Mouse (Mus musculus) skeletal muscle tissue, postnatal 0 days (tissue): ENCODE results near the gene Mvb12a. TPM values are rescaled to one million over a fixed set of nuclear protein-coding genes. Genes with fewer than 3 reads are reported as not detected.

Source experiments
- polyA plus RNA-seq: library from polyadenylated mRNA; unstranded; fragments of >200 nt; fragmentation: Nextera tagmentation; extraction: Ambion mirVana; gene quantifications from 2 replicates; pipeline ENCODE4 v1.2.1, GENCODE M21; 2015

The Mvb12a gene
- 47.7 and 53.4 TPM in 2 replicates for polyA plus RNA-seq

GRCm38 (mm10) chr8:71542632-71543343 is at the start of gene Mvb12a:
Mvb12a (plus strand) TSS chr8:71542922.

DNA sequence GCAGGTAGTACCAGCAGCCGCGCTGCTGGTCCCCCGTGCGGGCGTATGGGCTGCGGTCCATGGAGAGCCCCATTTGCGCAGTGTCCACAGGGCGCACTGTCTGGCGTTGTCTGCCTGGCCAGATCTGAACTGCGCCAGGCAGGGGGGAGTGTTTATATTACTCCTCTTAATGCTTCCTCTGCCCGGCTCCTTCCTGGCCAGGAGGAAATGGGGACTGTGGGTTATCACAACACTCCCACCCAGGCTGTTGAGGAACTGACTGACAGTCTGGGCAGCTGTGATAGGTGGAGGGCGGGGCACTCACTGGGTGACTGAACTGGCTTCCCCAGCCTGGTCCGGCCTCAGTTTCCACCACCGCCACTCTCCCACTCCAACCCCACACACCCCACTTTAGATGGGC is 31.1 kb upstream of the Mvb12a start, which contains the start of gene Plvap:
Gene Plvap (minus strand): TSS at position 109 of the 400 bp plus-strand sequence.

DNA sequence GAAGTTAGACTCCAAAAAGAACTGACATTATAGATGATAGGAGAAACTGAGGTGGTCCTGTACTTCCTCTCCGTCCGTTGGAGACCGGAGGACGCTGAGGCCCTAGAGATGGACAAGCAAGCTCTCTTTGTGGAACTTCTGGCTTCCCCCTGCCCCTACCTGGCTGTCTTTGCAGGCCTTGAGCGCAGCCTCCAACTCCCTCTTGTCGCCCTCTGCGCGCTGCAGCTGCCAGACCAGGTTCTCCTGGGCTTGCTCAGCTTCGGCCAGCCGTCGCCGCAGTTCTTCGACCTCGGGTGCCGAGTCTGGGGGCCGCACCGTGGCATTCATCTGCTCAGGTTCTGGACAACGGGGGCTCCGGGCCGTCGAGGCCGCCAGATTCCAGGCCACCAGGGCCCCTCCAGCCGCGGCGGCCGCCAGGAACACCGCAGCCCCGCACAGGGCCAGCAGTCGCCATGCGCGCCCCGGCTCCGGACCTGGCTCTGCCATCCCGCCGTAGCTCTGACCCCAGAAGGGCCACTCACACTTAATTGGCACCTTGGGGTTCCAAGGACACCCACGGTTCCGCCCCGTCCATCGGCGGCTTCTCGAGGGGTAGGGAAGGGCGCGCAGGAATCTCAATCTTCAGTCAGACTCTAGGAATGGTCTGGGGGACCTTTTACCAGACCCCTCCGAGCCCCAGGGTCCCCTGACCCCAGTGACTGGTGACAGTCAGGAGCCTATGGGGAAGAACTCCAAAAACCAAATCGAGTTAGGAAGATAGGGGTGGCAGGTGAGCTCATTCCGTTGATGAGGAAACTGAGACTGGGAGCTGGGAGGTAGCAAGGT is 17.3 kb upstream of the Mvb12a start, which contains the start of gene Ccdc194:
Gene Ccdc194 (minus strand): TSS at position 486 of the 825 bp plus-strand sequence.

GRCm38 (mm10) chr8:71537028-71537867 is 5.5 kb upstream of the Mvb12a start, which contains the start of gene Bst2:
Bst2 (minus strand) TSS chr8:71537456.

GRCm38 (mm10) chr8:71558071-71558957 is 15.6 kb downstream of the Mvb12a start, which contains the start of gene Tmem221:
Tmem221 (minus strand) TSS chr8:71558871.

DNA sequence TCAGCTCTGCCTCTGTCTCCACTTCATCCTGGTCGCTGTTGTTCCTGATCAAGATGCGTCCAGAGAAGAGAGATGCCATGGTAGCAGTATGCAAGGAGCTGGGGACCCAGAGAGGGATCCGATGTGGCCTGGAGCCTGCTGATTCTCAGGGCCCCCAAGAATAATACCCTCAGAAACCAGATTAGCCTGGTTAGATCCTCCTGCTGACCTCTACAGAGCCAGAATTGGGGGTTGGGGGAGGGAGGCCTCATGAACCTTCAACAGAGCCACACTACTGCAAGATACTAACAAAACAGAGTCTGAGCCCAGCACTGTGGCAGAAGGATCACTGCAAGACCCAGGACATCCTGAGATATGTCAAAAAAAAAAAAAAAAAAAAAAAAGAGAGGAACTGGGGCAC is 23.8 kb downstream of the Mvb12a start, which contains the start of gene Nxnl1:
Gene Nxnl1 (minus strand): TSS at position 101 of the 400 bp plus-strand sequence.

DNA sequence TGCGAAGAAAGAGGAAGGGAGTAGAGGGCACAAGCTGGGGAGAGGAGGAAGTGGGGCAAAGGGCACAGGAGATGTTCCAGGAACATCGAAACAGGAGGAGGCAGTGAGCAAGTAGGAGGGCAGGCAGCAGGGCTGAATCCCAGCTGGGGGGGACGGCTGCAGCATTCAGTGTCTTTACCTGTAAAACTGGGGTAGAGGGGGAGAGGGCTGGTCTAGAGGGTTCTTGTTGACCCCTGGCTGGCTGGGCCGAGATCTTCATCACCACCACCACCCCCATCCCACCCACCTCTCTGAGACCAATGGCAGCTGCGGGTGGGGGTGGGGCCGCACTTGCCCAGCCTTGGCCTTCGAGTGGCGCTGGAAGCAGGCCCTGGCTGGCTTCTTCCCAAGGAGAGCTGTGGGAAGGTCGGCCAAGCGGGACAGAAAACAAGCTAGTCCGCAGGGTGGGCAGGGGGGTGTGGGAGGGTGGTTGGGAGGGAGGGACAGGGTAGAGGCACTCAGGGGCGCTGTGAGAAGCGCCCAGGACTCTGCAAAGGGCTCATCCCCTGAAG is 25.7 kb downstream of the Mvb12a start, which contains the start of gene Slc27a1:
Gene Slc27a1 (plus strand): TSS at position 496 of the 551 bp plus-strand sequence.

DNA sequence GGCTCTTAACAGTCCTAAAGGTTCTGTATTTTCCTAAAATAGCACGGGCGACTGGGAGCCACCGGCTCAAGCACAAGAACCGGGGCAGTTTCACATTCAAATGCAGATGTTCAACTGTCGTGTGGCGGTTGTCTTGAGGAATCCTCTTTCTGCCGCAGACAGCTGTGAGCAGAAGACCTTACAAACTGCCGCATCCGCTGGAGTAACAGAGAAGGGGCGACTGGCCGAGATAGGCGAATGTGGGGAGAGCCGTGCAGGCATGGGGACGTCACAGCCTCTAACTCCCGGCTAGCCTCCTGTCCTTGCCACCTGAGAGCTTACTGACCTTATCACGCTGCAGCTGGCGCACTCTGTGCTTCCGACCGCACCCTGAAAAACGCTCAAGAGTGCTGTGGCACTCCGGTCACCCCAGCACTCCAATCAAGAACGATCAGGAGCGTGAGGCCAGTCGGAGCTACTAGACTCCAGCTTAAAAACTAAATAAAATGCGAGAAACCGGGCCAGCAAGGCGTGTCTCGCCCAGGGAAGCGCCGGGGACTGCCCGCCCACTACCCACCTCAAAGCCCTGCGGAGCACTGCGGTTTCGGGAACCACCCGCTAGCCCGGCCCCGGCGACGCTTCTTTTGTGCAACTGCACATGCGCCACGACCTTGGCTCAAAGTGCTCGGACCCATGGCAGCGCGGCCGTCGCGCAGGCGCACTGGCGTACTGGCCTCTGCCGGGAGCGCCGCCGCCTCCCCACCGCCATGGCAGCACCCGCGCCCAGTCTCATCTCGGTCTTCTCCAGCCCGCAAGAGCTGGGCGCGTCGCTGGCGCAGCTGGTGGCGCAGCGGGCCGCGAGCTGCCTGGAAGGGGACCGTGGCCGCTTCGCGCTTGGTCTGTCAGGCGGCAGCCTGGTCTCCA is 49.0 kb downstream of the Mvb12a start, which contains the start of gene Pgls:
Gene Pgls (plus strand): TSS at position 706 of the 903 bp plus-strand sequence.

DNA sequence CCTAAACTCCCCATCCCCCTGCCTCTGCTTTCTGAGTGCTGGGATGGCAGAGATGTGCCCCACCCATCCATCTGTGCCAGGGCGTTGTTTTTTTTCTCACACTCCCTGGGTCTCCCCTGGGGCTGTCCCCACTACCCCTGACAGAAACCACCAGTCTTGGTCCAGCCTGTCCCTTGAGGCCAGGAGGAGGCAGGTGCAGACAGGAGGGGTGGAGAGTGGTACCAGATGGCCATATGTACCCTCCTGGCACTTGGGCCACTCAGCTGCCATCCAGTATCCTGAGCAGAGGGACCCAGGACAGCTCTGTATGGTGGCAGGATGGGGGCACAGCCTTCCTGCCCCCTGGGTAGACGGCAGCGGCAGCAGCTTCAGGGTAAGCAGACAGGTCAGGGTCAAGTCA is 54.7 kb downstream of the Mvb12a start, which contains the start of gene Fam129c:
Gene Fam129c (plus strand): TSS at position 198 of the 400 bp plus-strand sequence.

Other genes starting within 250 kb of the Mvb12a start
- 106 and 119 TPM in 2 replicates for gene Use1, start 176.1 kb upstream of the Mvb12a start, polyA plus RNA-seq
- 4.9 and 6.7 TPM in 2 replicates for gene Ocel1, start 171.6 kb upstream of the Mvb12a start, polyA plus RNA-seq
- 27.5 and 32.7 TPM in 2 replicates for gene Nr2f6, start 161.0 kb upstream of the Mvb12a start, polyA plus RNA-seq
- gene Ushbp1, start 147.1 kb upstream of the Mvb12a start, polyA plus RNA-seq, result 14.4 and 14.5 TPM in 2 replicates
- gene Babam1, start 146.1 kb upstream of the Mvb12a start, polyA plus RNA-seq, result 64.8 and 75.1 TPM in 2 replicates
- 5.9 and 6.0 TPM in 2 replicates for gene Ankle1, start 136.9 kb upstream of the Mvb12a start, polyA plus RNA-seq
- gene Abhd8, start 79.3 kb upstream of the Mvb12a start, polyA plus RNA-seq, result 39.0 and 41.2 TPM in 2 replicates
- 94.6 and 97.7 TPM in 2 replicates for gene Mrpl34, start 78.0 kb upstream of the Mvb12a start, polyA plus RNA-seq
- gene Dda1, start 73.7 kb upstream of the Mvb12a start, polyA plus RNA-seq, result 48.3 and 57.9 TPM in 2 replicates
- 1.3 and 2.4 TPM in 2 replicates for gene Ano8, start 57.0 kb upstream of the Mvb12a start, polyA plus RNA-seq
- 7.5 and 9.5 TPM in 2 replicates for gene Gtpbp3, start 54.8 kb upstream of the Mvb12a start, polyA plus RNA-seq
- 21.9 and 33.3 TPM in 2 replicates for gene Plvap, start 31.2 kb upstream of the Mvb12a start, polyA plus RNA-seq
- 0.33 and 0.57 TPM in 2 replicates for gene Ccdc194, start 17.2 kb upstream of the Mvb12a start, polyA plus RNA-seq
- gene Bst2, start 5.5 kb upstream of the Mvb12a start, polyA plus RNA-seq, result 57.6 and 67.3 TPM in 2 replicates
- 0.21 and 0.48 TPM in 2 replicates for gene Tmem221, start 15.9 kb downstream of the Mvb12a start, polyA plus RNA-seq
- gene Nxnl1, start 23.7 kb downstream of the Mvb12a start, polyA plus RNA-seq, result 0.38 and 0.40 TPM in 2 replicates
- gene Slc27a1, start 26.0 kb downstream of the Mvb12a start, polyA plus RNA-seq, result 50.7 and 177 TPM in 2 replicates
- 159 and 188 TPM in 2 replicates for gene Pgls, start 49.3 kb downstream of the Mvb12a start, polyA plus RNA-seq
- gene Fam129c, start 54.7 kb downstream of the Mvb12a start, polyA plus RNA-seq, result 0.96 and 1.2 TPM in 2 replicates
- gene Colgalt1, start 68.1 kb downstream of the Mvb12a start, polyA plus RNA-seq, result 44.7 and 50.8 TPM in 2 replicates
- gene Unc13a, start 128.8 kb downstream of the Mvb12a start, polyA plus RNA-seq, result 0.12 and 0.35 TPM in 2 replicates
- gene Jak3, start 133.4 kb downstream of the Mvb12a start, polyA plus RNA-seq, result 3.2 and 4.6 TPM in 2 replicates
- 0.77 and 0.85 TPM in 2 replicates for gene Insl3, start 146.3 kb downstream of the Mvb12a start, polyA plus RNA-seq
- 4.2 and 4.9 TPM in 2 replicates for gene B3gnt3, start 158.9 kb downstream of the Mvb12a start, polyA plus RNA-seq
- 0.53 and 1.9 TPM in 2 replicates for gene Fcho1, start 182.8 kb downstream of the Mvb12a start, polyA plus RNA-seq